Mouse (Mus musculus) T-helper 1 cell (primary cell): ENCODE measurements around the gene Zfp810.
"Not testable (repeated sequence)": the region's sequence is repeated elsewhere in the genome, so short reads cannot be mapped to it uniquely, and the experiment has no call there.

Source experiments
- in situ Hi-C: fragments of 300-600 bp; cut with MboI, MseI; formaldehyde crosslinking; loops from one replicate; pipeline ENCODE4 v1.15.1; 2025; ENCODE audit warnings: high pct_unique_total_duplicates

Gene Zfp810

GRCm38 (mm10) chr9:22307156-22307919 lies at the start of gene Zfp810:
Gene Zfp810, minus strand, starts transcription at chr9:22307648.
- in situ Hi-C loops, result no loop called here

DNA sequence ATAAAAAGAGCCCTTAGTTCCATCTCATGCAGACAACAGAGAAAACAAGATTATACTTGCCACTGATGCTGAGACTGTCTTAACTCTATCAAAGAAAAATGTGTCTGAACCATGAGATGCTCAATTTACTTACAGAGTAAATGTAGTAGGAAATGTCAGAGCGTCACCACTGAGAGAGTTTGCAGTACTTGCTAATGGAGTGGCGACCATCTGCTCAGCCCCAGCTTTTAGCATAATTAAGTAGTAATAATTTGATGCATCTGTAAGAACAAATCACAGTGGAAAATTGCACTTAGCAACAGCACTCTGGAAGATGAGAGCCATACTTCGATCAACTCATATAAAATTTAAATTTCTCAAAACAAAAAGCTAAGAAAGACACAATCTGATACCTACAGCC lies 48.5 kb upstream of the Zfp810 start:
- in situ Hi-C loops, result no loop called here

DNA sequence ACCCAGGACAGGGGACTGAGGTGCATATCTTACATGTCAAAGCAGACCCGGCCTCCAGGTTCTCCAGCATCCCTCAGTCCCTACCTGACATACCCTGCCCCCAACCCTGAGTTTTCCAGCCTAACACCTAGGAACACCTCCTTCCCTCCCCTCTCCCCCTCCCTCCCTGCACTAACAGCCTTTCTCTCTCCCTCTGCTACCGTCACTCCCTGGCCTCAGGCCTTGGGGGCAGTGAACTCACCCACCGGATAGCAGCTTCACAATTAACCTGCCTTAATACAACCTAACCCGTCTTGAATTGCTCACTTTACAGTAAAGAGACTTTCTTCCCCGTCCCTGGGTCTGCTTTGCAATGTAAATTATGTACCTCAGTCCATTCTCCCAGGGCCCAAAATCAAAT lies 46.5 kb upstream of the Zfp810 start:
- in situ Hi-C loops, result no loop called here

GRCm38 (mm10) chr9:22353465-22353864 lies 46.0 kb upstream of the Zfp810 start:
- in situ Hi-C loops, result no loop called here

- in situ Hi-C loops, result loop anchor here (25.0 kb wide), 1 partner anchor 1428 kb away; no protein-coding TSS in a partner anchor
These were observed 32.9 kb upstream of the Zfp810 start for GRCm38 (mm10) chr9:22340331-22340730.

- in situ Hi-C loops, result loop anchor here (25.0 kb wide), 1 partner anchor 1425 kb away; no protein-coding TSS in a partner anchor
These were observed 29.8 kb upstream of the Zfp810 start for GRCm38 (mm10) chr9:22337217-22337616.

- in situ Hi-C loops, result loop anchor here (25.0 kb wide), 1 partner anchor 1415 kb away; no protein-coding TSS in a partner anchor
These were observed 20.3 kb upstream of the Zfp810 start for GRCm38 (mm10) chr9:22327475-22328387.

DNA sequence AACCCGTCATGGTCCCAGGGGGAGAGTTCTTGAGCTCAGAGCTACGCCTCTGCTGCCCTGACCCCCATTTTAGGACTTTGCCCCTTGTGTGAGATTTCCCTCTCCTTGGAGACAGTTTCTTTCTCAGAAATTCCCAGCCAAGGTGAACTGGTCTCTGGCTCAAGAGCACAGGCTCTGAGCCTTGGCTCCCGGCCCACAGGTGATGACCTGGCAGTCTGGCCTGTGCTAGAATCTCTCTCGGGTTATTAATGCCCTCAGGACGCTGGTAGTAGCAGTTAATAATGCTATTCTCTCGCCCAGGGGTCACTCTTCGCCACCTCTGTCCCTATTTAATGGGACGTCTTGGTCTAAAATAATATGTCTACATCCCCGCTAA lies 19.6 kb upstream of the Zfp810 start:
- in situ Hi-C loops, result loop anchor here (25.0 kb wide), 1 partner anchor 1415 kb away; no protein-coding TSS in a partner anchor

DNA sequence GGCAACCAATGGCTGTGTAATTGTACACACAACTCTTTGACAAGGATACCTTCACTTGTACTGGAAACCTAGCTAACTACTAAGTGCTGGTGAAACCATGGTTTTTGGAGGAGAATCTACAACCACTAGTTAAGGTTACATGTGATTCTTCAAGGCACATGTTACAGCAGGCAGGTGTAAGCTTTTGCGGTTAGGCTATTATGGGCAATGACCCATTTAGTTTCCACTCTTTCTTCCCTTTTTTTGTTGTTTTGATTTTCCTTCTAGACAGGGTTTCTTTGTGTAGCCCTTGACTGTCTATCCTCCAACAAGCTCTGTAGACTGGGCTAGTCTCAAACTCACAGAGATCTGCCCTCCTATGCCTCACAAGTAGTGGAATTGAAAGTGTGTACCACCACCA lies 17.1 kb upstream of the Zfp810 start:
- in situ Hi-C loops, result loop anchor here (5.0 kb wide), 1 partner anchor 82 kb away; no protein-coding TSS in a partner anchor

DNA sequence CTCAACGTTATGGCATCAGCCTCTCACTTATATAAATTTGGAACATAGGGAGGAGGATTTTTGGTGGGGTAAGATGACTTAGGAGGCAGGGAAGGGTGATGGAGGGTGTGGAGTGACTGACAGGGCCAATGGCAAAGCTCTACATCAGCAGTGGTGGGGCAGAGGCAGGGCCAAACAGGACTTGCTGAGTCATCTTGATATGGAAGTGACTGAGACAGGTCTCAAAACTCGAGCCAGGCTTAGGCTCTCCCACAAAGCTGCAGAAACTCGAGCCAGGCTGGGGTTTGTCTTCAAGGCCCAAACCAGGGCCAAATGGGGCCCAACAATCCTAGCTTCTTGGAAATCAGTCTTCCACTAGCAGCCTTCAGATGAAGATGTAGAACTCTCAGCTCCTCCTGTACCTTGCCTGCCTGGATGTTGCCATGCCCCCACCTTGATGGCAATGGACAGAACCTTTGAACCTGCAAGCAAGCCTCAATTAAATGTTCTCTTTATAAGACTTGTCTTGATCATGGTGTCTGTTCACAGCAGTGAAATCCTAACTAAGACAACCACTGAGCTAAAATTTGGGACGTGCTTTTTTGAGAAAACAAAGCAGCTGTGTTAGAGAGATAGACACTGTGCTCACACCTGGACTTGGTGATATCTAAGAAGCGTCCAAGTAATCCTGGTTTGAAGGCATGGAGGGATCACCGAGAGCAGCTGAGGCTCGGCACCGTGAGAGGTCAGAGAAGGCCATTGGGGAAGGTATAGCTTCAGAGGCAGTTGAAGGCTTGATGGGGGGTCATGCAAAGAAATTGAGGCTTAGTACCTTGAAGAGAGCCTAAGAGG lies 15.1 kb upstream of the Zfp810 start:
- in situ Hi-C loops, result loop anchor here (5.0 kb wide), 1 partner anchor 80 kb away; no protein-coding TSS in a partner anchor

- in situ Hi-C loops, result no loop called here
These were observed 11.7 kb upstream of the Zfp810 start for GRCm38 (mm10) chr9:22319109-22319508.

GRCm38 (mm10) chr9:22316047-22316446 lies 8.6 kb upstream of the Zfp810 start:
- in situ Hi-C loops, result not testable (repeated sequence)

GRCm38 (mm10) chr9:22314066-22314465 lies 6.6 kb upstream of the Zfp810 start:
- in situ Hi-C loops, result no loop called here

GRCm38 (mm10) chr9:22313218-22313617 lies 5.8 kb upstream of the Zfp810 start:
- in situ Hi-C loops, result no loop called here

DNA sequence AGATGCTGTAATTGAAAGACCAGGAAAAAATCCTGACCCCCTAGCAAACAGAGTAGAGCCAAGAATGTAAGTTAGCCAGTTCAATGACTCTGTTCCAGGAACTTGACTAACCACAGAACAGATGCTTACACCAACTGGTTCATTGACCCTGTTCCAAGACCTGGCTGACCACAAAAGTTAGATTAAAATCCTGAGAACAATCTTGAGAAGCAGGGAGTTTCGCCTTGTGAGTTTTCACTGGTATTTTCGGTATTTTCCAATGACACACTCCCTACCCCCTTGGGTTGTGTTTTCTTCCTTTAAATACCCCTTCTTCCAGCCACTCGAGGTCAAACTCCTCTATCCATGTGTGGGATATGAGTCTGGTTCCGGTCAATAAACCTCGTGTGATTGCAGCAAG lies 2.2 kb upstream of the Zfp810 start:
- in situ Hi-C loops, result no loop called here

DNA sequence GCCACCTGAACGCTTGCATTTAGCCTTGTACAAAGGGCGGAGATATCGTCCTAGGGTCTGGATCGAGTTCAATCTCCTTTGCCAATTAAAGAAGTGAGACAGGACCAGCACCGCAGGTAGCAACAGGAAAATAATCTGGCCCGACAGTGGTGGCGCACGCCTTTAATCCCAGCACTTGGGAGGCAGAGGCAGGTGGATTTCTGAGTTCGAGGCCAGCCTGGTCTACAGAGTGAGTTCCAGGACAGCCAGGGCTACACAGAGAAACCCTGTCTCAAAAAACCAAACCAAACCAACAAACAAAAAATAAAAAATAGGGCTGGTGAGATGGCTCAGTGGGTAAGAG lies 443 bp upstream of the Zfp810 start:
- in situ Hi-C loops, result not testable (repeated sequence)

DNA sequence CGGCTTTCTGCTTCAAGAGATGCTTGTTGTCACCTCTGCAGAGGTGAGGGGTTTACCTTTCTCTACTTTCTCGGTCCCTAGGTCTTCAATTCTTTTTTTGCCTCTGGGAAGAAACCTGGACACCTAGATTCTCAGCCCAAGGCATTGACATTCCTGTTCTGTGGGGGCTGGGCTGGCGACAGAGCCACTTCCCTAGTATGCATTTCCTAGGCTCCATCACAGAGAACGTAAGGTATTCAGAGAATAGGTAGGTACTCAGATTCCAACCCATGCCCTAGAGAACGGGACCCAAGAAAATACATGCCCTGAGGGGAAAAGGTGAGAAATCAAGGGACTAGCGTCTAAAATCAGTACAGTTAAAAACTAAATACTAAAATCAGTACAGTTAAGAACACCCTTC lies 722 bp downstream of the Zfp810 start:
- in situ Hi-C loops, result no loop called here

DNA sequence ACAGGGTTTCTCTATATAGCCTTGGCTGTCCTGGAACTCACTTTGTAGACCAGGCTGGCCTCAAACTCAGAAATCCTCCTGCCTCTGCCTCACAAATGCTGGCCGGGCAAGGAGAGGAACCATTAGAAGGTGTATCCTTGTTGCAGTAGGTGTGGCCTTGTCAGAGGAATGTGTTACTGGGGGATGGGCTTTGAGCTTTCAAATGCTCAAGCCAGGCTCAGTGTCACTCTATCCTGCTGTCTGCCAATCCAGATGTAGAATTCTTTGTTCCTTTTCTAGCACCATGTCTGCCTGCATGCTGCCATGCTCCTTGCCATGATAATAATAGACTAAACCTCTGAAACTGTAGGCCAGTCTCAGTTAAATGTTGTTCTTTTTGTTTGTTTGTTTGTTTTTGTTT lies 5.2 kb downstream of the Zfp810 start:
- in situ Hi-C loops, result no loop called here

DNA sequence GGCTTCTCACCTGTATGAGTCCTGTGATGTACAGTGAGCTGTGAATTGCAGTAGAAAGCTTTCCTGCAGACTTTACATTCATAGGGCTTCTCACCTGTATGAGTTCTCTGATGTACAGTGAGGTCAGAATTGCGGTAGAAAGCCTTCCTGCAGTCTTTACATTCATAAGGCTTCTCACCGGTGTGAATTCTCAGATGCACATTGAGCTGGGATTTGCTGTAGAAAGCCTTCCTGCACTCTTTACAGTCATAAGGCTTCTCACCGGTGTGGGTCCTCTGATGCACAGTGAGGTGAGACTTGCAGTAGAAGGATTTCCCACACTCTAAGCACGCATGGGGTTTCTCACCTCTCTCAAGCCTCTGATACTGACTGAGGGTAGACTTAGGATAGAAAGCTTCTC lies 28.7 kb downstream of the Zfp810 start:
- in situ Hi-C loops, result no loop called here

GRCm38 (mm10) chr9:22268886-22269285 lies 38.6 kb downstream of the Zfp810 start:
- in situ Hi-C loops, result no loop called here

DNA sequence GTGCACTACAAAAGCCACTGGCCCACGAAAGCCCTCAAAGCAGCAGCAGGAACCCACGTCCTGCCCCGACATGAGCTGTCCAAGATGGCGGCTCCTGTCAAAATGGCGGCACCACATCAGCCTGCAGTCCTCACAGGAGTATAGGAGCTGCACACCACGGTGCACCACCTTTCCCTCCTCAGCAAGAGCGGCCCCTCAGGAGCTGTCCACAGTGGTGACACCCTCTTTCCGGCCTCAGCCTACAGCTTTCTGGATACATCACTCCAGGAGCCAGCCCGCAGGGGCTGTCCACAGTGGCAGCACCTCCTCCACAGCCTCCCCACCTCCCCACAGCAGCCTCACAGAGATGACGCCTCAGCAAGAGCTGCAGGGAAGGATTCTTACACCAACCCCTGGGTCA lies 44.8 kb downstream of the Zfp810 start:
- in situ Hi-C loops, result no loop called here

DNA sequence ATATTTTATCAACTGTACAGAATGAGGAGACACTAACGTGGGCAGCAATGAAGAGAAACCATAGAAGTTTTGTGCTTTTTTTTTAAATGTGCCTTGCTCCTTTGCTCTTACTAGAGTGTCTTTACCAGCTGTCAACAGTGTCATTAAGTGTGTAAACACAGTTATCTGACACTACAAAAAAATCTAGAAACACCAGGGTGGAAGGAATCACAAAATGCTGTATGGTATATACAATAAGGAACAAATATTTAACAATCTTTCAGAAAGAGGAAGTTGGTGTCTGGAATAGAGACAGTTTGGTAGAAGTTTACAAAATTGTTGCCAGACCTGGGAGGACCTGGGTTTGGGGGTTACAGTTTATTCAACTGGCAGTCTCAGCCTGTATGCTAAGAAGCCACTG lies 45.9 kb downstream of the Zfp810 start:
- in situ Hi-C loops, result no loop called here
